Mouse (Mus musculus): ENCODE measurements around the gene Ap1m2. TPM values are rescaled to one million over a fixed set of nuclear protein-coding genes. Genes with fewer than 3 reads are reported as not detected.

The Ap1m2 gene
- polyA plus RNA-seq (2012; rRNA removed), result 0.76 and 1.6 TPM in 2 replicates

DNA sequence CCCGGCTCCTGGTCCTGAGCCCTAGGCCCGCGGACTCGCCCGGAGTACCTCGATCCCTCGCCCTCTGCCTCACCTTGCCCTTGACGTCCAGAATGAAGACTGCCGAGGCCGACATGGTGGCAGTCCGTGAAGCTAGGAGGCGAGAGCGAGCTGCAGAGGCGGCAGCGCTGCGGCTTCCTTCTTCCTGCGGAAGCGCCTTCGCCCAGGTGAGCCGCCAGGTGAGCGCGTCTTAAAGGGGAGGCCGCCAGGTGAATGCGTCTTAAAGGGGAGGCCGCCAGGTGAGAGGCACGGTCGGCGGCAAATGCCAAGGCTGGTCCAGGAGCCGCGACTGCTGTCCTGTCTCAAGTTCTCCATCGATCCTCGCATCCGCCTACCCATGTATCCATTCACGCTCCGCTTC is at the start of gene Ap1m2:
Gene Ap1m2, minus strand, starts transcription at position 204 of the 400 bp plus-strand sequence.
- DNase-seq (ENCODE audit: extremely low spot score in 1 of 2, low spot score in 1 of 2), result no peak

DNA sequence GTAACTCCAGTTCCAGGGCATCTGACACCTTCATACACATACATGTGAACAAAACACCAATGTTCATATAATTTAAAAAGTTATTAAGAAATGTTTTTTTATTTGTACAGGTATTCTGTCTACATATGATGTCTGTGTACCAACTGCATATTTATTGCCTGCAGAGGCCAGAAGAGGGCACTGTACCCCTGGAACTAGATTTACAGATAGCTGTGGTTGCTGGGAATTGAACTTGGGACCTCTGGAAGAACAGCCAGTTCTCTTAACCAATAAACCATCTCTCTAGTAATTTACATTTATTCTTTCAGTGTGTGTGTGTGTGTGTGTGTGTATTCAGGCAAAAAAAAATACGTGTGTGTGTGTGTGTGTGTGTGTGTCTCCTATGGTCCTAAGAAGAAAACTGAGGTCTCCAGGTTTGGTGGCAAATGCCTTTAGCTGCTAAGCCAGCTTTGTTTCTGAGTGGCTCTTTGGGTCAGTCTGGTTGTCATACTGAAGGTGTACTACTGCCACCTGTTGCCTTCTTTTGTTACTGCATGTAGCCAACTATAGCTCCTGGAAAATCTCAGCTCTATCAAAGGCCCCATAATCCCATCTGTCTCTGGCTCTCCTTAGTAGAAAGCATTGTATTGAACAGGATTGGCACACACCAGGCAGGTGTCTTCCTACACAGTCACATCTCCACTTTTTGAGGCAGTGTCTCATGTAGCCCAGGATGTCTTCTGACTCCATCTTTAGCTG is 45.0 kb upstream of the Ap1m2 start:
- DNase-seq (ENCODE audit: extremely low spot score in 1 of 2, low spot score in 1 of 2), result peak; percentile 18 to 87

DNA sequence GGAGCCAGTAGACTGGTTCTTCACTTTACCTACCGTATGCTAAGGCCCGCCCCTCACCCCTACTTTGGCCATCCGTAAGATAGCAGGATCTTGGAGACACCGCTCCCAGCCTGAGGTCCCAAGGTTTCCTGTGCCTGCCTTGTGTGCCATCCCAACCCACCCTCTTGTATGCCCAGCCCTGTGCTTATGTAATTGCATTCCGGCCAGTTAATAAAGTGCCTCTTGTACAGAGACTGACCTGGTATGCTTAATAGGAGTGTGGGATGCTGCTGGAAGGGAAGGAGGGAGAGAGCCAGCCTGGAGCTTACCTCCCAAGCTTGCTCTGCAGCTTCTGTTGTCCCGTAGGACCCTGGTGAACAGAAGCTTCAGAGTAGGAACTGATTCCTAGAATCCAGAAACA is 42.7 kb upstream of the Ap1m2 start:
- DNase-seq (ENCODE audit: extremely low spot score in 1 of 2, low spot score in 1 of 2), result no peak

DNA sequence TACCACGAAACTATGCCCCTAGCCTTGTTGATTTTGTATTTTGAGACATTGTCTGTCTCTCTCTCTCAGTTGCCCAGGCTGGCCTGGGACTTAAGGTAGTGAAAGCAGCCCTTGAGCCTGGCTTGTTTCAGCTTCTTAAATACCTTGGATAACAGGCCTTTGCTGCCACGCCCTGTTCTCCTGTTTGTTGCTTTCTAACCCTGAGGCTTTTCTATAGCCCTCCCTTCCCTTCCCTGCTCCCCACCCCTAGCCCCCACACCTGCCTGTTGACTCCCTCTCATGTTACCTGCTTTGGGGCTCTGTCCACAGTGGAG is 41.2 kb upstream of the Ap1m2 start:
- no peak for DNase-seq (ENCODE audit: extremely low spot score in 1 of 2, low spot score in 1 of 2)

DNA sequence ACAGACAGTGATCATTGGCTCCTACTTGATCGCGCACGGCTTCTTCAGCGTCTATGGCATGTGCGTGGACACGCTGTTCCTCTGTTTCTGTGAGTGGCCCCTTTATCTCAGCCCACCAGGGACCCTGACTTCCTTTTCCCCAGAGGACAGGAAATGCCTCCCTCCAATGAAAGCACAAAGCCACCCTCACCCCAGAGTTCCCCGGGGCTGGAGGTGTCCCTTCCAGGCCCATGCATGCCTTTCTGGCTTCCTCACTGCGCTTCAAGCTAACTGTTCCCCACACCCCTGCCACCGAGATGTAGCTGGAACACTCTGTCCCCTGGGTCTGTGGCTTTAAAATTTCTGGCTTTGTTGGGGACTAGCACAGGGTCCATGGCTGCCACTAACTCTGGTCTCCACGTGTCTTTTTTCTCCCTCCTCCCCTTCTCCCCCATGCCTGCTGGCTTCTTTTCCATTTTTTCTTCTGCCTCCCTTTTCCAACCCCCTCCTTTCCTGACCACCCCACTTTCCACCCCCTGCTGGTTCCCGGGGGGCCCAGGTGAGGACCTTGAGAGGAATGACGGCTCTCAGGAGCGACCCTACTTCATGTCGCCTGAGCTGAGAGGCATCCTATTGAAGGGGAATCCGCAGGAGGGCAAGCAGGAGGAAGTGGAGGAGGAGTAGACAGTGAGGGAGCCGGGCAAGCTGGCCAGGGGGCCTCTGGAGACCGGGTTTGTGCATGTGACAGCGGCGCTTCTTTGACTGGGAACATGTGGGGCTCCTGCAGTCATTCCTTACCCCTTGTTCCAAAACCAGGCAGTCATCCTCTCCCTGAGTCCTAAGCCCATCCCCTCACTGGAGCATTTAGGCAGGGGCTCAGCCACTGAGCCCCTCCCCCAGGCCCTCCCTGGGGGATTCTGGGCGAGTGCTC is 40.6 kb upstream of the Ap1m2 start:
- DNase-seq (ENCODE audit: extremely low spot score in 1 of 2, low spot score in 1 of 2), result no peak

DNA sequence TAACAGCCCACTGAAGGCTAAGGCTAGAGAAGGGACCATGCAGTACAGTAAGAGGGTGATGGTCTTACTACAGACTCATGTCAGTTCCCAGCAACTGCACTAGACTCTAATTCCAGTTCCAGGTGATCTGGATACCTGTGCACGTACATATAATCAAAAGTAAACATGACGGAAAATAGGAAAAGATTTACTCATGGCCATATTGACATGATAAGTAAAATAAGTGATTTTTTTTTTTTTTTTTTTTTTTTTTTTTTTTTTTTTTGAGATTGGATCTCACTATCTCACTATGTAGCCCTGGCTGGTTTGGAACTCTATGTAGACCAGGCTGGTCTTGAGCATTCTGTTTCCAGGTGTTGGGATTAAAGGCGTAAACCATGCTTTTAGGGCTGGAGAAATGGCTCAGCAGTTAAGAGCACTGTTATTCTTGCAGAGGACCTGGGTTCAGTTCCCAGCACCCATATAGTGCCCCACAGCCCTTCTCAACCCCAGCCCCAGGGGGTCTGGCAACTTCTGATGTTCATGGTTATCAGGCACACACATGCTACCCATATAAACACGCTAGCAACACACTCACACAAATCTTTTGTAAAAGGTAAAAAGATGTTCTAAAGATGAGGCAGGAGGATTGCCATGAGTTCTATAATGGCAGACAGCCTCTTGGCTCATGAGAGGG is 39.7 kb upstream of the Ap1m2 start:
- DNase-seq (ENCODE audit: extremely low spot score in 1 of 2, low spot score in 1 of 2), result no peak

DNA sequence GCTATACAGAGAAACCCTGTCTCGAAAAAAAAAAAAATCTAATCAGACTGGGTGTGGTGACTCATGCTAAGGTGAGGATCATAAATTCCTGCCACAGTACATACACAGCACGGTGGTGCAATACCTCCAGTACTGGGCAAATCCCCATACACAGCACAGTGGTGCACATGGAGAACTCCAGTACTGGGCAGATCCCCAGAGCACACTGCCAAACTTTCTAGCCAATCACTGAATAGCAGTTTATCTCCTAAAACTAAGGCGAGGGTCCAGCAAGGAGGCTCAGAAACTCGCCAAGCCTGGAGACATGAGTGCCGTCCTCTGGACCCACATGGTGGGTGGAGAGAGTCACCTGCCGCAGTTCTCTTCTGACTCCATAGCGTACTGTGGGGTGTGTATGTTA is 39.0 kb upstream of the Ap1m2 start:
- no peak for DNase-seq (ENCODE audit: extremely low spot score in 1 of 2, low spot score in 1 of 2)

DNA sequence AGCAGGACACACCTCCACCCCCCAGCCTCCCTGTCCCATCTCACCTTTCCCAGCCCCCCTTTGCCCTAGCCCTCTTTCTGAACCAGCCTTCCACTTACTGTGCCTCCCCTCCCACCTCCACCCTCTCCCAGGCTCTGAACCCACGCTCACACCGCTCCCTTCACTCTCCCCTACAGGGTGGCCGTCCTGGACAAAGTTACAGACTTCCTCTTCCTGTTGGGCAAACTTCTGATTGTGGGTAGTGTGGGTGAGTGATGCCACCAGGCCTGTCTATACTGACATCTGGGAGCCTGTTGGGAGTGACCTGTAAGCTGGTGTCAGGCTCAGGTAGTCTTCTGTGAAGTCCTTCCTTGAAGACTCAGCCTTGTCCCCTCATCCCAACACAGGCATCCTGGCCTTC is 36.0 kb upstream of the Ap1m2 start:
- DNase-seq (ENCODE audit: extremely low spot score in 1 of 2, low spot score in 1 of 2), result no peak

DNA sequence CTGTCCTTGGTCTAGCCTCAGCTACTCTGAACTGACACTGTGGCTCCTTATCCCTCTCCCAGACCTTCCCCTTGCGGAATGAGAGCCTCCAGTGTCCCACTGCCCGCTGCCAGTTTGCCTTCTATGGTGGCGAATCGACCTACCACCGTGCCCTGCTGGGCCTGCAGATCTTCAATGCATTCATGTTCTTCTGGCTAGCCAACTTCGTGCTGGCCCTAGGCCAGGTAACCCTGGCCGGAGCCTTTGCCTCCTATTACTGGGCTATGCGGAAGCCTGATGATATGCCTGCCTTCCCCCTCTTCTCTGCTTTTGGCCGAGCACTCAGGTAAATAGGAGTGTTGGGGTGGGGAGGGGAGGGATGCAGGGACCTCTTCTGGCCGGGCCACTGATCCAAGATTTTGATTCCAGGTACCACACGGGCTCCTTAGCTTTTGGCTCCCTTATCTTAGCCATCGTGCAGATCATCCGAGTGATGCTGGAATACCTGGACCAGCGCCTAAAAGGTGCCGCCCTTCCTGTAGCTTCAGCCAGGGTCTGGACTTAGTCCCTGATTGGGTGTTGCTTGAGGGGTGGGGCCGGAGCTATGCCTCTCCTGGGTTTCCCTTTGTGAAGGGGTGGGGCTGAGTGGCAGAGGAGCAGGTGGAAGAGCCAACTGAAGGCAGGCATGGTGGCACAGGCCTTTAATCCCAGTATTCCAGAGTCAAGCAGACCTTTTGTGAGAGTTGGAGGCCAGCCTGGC is 34.7 kb upstream of the Ap1m2 start:
- no peak for DNase-seq (ENCODE audit: extremely low spot score in 1 of 2, low spot score in 1 of 2)

DNA sequence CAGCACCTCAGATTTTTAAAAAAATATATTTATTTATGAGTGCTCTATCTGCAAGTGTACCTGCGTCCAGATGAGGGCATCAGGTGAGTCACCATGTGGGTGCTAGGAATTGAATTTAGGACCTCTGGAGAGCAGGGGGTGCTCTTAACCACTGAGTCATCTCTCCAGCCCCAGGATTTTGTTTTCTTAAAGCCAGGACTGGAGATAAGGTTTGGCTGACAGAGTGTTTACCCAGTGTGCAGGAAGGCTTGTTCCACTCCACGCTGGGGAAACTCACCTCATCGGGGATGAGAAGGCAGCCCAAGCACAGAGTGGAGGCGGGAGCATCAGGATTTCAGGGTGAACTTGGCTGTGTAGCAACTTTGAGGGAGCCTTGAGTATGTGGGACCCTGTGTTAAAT is 28.3 kb upstream of the Ap1m2 start:
- DNase-seq (ENCODE audit: extremely low spot score in 1 of 2, low spot score in 1 of 2), result no peak

DNA sequence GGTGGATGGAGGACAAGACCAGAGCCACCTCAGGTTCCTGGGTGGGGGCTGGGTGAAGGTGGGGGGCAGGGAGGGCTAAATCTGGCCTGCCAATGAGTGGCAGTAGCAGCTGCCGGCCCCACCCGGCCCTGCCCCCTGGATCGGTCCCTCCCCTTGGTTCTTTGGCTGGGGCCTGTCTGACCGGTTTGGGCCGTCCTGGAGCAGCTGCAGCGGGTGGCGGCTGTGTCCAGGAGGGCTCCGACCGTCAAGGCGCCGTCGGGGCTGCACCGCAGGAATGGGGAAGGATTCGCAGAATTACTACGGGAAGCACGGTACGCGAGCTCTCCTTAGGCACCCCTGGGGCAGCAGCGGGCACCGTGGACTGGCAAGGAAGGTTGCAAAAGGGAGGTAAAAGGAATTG is 25.5 kb upstream of the Ap1m2 start:
- DNase-seq (ENCODE audit: extremely low spot score in 1 of 2, low spot score in 1 of 2), result no peak

DNA sequence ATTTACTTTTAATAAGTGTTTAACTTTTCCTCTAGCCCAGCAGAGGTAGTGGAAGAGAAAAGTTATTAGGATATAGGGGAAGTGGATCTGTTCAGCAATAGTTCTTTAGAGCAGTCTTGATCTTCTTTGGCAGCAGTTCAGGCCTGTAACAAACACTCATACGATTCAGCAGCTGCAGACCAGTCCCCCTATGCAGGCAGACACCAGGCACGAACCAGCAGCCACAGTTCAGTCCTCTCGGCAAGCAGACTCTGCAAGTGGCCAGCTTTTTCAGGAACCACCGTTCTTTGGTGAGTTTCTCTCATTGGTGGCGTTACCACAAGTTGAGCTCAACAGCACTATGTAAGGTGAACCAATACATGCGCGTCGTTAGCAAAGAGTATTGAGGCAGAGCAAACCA is 24.4 kb upstream of the Ap1m2 start:
- DNase-seq (ENCODE audit: extremely low spot score in 1 of 2, low spot score in 1 of 2), result no peak

DNA sequence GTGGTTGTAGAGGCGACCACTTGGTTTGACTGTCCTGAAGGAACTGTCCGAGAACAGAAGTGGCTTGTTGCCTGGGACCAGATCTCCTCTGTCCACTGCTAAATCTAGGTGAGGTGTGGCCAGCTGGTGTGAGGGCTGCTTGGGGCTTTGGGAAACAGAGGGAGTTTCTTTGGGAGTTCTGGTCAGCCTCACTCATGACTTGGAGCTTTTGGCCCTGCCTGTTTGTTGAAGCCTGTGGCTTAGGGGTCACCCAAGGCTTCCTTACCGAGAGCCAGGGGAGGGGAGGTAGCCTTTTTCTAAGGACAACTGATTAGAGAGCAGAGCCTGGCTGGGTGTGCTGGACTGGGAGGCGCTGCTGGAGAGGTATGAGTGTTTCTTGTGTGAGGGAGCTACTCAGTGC is 23.3 kb upstream of the Ap1m2 start:
- DNase-seq (ENCODE audit: extremely low spot score in 1 of 2, low spot score in 1 of 2), result no peak

DNA sequence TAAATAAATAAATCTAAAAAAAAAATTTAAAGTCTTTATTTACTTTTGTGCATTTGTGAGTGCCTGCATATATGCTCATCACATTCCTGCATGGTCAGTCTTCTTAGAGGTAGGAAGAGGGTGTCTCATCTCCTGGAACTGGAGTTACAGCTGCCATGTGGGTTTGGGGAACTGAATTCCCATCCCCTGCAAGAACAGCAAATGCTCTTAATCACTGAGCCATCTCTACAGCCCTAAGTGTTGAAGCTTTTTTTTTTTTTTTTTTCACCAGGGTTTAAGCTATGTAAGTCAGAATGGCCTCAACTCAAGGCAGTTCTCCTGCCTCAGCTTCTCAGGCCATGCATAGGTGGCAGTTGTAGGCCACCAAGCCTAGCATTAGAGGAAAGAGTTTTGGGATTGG is 22.6 kb upstream of the Ap1m2 start:
- no peak for DNase-seq (ENCODE audit: extremely low spot score in 1 of 2, low spot score in 1 of 2)

DNA sequence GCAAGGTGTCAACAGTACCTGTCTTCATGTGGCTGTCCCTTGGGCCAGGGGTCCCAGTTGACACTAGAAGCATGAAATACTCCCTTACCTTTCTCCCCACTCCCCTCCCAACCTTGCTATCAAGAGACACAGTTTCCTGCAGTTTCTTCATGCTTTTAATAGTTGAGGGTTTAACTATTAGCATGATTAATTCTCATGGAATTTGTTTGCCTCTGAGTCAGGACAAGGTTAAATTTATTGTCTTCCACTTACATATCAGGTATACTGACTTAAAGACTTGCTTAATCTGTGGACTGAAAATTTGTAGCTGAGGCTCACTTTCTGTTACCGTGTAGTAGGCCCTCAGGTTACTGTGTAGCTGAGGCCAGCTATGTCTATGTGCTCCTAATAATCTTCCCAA is 21.4 kb upstream of the Ap1m2 start:
- DNase-seq (ENCODE audit: extremely low spot score in 1 of 2, low spot score in 1 of 2), result no peak

DNA sequence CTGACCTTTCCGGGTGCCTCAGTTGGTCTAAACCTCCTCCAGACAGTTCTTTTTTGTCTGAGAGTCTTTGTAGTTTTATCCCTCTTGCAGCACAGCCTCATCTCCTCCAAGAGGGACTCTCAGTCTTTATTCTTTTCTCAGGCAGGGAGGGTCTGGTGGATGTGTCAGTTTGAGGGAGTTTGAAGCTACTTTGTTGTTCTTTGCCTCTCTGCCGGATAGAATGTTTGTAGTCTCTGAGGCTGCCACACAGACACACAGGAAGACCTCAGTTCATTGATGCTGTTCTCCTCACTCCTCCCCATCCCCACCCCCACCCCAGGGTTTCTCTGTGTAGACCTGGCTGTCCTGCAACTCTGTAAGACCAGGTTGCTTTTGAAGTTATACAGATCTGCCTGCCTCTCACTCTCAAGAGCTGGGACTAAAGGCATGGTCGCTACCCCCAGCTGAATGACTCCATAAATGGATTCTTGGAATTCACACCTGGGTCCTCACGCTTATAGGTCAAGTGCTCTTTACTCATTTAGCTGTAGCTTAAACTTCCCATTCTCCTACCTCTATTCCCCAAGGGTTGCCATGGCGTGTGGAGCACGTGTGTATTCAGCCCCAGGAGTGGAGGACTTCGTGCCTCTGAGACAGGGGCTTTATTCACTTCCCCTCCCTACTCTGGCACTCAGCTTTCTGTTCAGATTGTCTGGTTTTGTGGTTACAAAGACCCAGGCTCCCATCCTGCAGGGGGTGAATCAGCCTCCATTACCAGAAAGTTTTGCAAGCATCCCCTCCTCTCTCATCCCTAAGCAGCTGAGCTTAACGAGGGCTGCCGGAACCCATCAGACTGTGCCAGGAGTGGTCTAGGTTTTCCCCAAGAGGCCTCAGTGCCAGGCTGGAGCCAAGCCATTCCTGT is 20.3 kb upstream of the Ap1m2 start:
- no peak for DNase-seq (ENCODE audit: extremely low spot score in 1 of 2, low spot score in 1 of 2)

DNA sequence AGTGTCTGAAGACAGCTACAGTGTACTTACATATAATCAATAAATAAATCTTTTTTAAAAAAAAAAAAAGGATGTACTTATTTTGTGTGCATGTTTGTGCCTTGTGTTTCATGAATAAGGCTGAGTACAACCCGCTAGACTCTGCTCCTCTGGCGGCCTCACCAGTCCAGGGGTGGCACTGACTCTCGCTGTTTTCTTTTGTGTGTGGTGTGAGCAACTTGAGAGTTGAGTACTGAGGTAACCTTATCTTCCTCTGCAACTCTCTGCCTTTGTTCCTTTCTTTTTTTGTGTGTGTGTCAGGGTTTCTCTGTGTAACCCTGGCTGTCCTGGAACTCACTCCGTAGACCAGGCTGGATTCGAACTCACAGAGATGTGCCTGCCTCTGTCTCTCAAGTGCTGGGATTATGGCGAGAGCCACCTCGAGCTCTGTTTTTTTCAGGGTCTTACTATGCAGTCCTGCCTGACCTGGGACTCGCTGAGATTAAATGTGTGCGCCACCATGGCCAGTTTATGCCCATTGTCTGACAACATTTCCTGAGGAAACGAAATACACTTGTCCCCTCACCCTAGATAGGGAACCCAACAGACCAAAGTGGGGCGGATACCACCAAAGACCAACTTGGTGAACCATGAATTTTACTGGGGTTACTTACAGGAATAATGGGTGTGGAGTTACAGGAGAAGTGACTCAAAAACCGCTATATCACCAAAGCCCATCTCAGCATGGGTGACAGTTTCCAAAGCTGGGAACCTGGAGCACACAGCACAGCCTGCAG is 19.4 kb upstream of the Ap1m2 start:
- DNase-seq (ENCODE audit: extremely low spot score in 1 of 2, low spot score in 1 of 2), result no peak

DNA sequence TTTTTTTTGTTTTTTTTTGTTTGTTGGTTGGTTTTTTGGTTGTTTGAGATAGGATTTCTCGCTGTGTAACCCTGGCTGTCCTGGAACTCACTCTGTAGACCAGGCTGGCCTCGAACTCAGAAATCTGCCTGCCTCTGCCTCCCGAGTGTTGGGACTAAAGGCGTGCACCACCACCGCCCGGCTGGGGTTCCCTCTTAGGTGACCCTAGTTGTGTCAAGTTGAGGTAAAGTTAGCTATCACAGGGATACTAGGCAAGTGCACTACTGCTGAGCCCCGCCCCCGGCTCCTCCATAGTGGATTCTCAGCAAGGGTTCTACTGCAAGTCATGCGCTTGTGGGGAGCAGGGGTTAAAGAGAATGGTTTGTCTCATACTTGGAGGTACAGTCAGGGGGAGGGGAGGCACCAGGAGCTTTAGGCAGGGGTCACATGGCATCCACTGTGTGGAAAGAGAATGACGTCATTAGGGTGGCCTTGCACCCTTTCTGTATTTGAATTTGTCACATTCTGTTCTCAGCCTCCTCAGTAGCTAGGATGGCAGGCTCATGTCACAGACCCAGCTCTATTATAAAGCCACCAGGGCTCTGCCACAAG is 17.7 kb upstream of the Ap1m2 start:
- DNase-seq (ENCODE audit: extremely low spot score in 1 of 2, low spot score in 1 of 2), result no peak

DNA sequence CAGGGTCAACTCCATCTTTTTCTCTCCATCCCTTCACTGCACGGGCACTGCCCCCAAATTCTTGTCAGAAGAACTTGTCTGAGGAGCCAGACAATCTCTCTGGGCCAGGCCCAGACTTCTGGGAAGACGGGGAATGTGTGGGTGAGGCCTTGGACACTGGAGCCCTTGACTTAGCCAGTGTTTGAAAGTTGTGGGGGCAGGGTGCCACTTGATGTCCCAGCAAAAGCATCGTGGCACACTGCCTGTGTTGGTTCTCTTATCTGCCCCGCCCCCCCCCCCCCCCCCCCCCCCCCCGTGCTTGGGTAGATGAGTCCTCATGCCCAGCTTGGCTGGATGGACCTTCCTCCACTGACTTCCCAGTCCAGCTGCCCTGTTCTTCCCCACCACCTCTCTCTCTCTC is 16.9 kb upstream of the Ap1m2 start:
- no peak for DNase-seq (ENCODE audit: extremely low spot score in 1 of 2, low spot score in 1 of 2)
